Comparison of ENCODE assay signal across 8 mouse cellular contexts in genomic region chr10:120208575-120209538, GRCm38 (mm10). TPM values are rescaled to one million over a fixed set of nuclear protein-coding genes. Genes with fewer than 3 reads are reported as not detected.
DNase-seq lines count a peak whose midpoint lies in the region; ATAC-seq lines count a peak whose summit lies in the region.

No protein-coding gene starts in this region.

- peak overlapping the region; percentile 73 for H3K4me2 ChIP-seq in hindbrain, embryonic 15.5 days

- H3K9ac ChIP-seq in hindbrain, embryonic 15.5 days = peak overlapping the region; percentile 92

- peaks cover 10% of the 10 kb centered on the region for H3K4me1 ChIP-seq in hindbrain, embryonic 15.5 days (replicated peaks)

- no peaks in the 10 kb centered on the region for H3K9me3 ChIP-seq in hindbrain, embryonic 15.5 days

- ATAC-seq in hindbrain, embryonic 15.5 days (ENCODE audit: low FRiP score, low read depth) = peak; percentile 91

- 4% methylated on average over 53 of the region's 53 CpGs for WGBS in hindbrain, embryonic 15.5 days

- no peak overlapping the region for H3K27ac ChIP-seq in hindbrain, embryonic 15.5 days (replicated peaks)

- no peaks in the 10 kb centered on the region for H3K27me3 ChIP-seq in hindbrain, embryonic 15.5 days

- H3K36me3 ChIP-seq in hindbrain, embryonic 15.5 days = 0 out of 2 replicates have a peak, but pooled peaks cover 2% of the 10 kb centered on the region

- peak overlapping the region; percentile 88 for H3K4me3 ChIP-seq in hindbrain, embryonic 15.5 days

- peak; percentile 92 for DNase-seq in R1 (ENCODE audit: low read depth, low spot score)
- DNase-seq in cerebellum, postnatal 36 days = peak; percentile 88 to 89
- peak; percentile 91 to 92 for DNase-seq in frontal cortex, postnatal 36 days (ENCODE audit: low spot score in 2 of 2)
- DNase-seq in layer of hippocampus, postnatal 36 days = peak; percentile 84 to 85
- DNase-seq in lung, postnatal 25 days (ENCODE audit: low spot score) = peak; percentile 86
- DNase-seq in retina, embryonic 14.5 days (ENCODE audit: low spot score) = peak; percentile 93
- peak; percentile 55 to 62 for DNase-seq in thymus, postnatal 36 days

RNA-seq across cellular contexts. Expression of gene Irak3, which starts 6.9 kb away (rescaled TPM):
- polyA plus RNA-seq in hindbrain, embryonic 15.5 days (2015; fragmentation: Nextera tagmentation; extraction: Ambion mirVana) = 0.25 and 0.42 TPM in 2 replicates
- under 1 TPM; 0.45 to 0.94 TPM for total RNA-seq in layer of hippocampus, postnatal 36 days (2021)

RNA-seq across cellular contexts. Expression of gene Tmbim4, which starts 7.5 kb away (rescaled TPM):
- polyA plus RNA-seq in hindbrain, embryonic 15.5 days (2015; fragmentation: Nextera tagmentation; extraction: Ambion mirVana) = 101 and 103 TPM in 2 replicates
- total RNA-seq in layer of hippocampus, postnatal 36 days (2021) = 10 to 100 TPM; 60.9 to 62.8 TPM

RNA-seq across cellular contexts. Expression of gene Llph, which starts 18.0 kb away (rescaled TPM):
- 35.8 and 36.8 TPM in 2 replicates for polyA plus RNA-seq in hindbrain, embryonic 15.5 days (2015; fragmentation: Nextera tagmentation; extraction: Ambion mirVana)
- 10 to 100 TPM; 16.7 to 17.9 TPM for total RNA-seq in layer of hippocampus, postnatal 36 days (2021)
